Mouse (Mus musculus) stomach, postnatal 0 days (tissue): ENCODE measurements around the gene Lca5l.

Source experiments
- CTCF ChIP-seq: IDR thresholded peaks from 2 replicates; pipeline ENCODE4 v1.5.1; 2016; ENCODE audit warnings: antibody characterized with exemption, low read depth, mild to moderate bottlenecking, moderate library complexity
- EP300 ChIP-seq: optimal IDR thresholded peaks from 2 replicates; pipeline ENCODE3; 2016; ENCODE audit warnings: antibody characterized with exemption

DNA sequence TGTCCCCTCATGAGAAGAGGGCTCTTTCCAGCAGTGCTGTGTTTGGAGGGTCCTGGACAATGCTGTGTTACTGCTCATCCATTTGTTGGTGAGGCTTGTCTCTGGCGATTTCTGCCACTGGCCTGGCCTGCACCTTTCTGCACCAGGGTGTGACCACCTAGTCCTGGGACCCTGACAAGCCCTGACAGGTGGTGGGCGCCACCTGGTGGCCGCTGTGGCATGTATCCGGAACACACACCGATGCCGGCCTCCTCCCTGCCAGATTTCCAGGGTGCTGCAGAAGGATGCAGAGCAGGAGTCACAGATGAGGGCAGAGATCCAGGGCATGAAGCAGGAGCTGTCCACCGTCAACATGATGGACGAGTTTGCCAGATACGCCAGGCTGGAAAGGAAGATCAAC is 40.5 kb downstream of the Lca5l start:
- TF ChIP-seq EP300 (no peak), CTCF (peak; percentile 95)
